Mouse (Mus musculus): ENCODE measurements around the gene Ctdspl.

- TF ChIP-seq CTCF (IDR thresholded peaks at IDR 0.05; ENCODE audit: low read depth) (no peak), EP300 (IDR thresholded peaks at IDR 0.05; ENCODE audit: low read depth) (no peak)
Observed at GRCm38 (mm10) chr9:119000196-119000595, 73.9 kb downstream of the Ctdspl start.
